Mouse (Mus musculus) T-helper 1 cell (primary cell): ENCODE measurements at regions not wholly inside any gene's neighbourhood (a gene's known extent, or its start where the extent isn't known, plus 50 kb on each side); places are given as distances from the start of the nearest gene placed in this dataset.

Source experiments
- in situ Hi-C: fragments of 300-600 bp; cut with MboI, MseI; formaldehyde crosslinking; loops from one replicate; pipeline ENCODE4 v1.15.1; 2025; ENCODE audit warnings: high pct_unique_total_duplicates

DNA sequence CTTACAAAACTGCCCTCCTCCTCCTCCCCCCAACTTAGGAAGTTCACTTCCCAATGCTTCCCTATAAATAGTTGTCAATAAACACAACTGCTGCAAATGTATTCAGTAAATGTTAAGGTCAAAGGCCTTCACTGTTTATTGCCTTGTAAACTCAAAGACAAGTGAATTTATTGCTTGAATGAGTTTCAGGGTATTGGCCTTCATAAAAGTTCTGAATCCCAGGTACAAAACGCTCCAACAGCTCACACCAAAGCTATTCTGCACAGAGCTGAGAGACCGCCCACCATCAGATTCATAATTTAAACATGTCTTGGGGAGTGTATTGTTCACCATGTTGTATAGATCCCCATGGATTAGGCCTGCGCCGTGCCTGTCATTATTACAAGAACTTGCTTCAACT is 53.9 kb upstream of the Cdkn3 start:
- in situ Hi-C loops: no loop called here

GRCm38 (mm10) chr14:46704316-46704751 is 56.0 kb upstream of the Cdkn3 start:
- in situ Hi-C loops: no loop called here

- in situ Hi-C loops: no loop called here
These were observed 57.5 kb upstream of the Cdkn3 start for GRCm38 (mm10) chr14:46702669-46703435.

- in situ Hi-C loops: no loop called here
These were observed 67.8 kb upstream of the Cdkn3 start for GRCm38 (mm10) chr14:46692571-46692970.

DNA sequence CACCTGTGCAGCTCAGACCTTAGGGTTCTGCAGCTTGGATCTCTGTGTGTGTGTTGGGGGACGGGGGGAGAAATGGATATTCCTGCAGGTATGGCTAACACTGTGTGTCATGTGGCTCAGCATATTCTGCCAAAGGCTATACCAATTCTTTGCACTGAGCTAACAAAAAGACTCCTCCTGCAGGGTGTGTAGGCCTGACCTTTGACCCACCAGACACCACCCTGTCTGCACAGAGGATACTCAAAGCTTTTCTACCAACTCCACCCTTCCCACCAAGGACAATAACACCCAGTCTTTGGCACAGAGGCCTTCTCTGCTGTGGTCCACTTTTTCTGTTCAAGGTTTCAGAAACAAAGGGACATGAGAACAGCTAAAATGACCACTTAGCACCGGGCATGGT is 68.3 kb upstream of the Cdkn3 start:
- in situ Hi-C loops: no loop called here

DNA sequence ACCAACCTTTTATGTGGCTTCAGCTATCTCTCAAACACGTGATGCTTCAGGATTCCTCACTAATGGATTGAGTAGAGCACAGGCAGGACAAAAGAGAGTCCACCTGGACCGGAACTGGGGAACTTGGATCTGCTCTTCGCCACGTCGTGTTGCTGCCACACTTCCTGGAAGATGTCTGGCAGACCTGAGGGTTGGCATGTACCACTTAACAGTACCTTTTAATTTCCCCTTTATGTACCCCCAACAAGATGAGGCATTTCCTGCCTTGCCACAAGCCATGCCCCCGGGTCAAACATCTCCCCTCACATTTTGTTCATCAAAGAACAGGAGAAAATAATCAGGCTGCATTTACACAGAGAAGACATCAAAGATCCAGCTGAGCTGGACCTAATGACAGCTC is 77.6 kb upstream of the Cdkn3 start:
- in situ Hi-C loops: no loop called here

- in situ Hi-C loops: no loop called here
These were observed 81.4 kb upstream of the Cdkn3 start for GRCm38 (mm10) chr14:46678935-46679334.

DNA sequence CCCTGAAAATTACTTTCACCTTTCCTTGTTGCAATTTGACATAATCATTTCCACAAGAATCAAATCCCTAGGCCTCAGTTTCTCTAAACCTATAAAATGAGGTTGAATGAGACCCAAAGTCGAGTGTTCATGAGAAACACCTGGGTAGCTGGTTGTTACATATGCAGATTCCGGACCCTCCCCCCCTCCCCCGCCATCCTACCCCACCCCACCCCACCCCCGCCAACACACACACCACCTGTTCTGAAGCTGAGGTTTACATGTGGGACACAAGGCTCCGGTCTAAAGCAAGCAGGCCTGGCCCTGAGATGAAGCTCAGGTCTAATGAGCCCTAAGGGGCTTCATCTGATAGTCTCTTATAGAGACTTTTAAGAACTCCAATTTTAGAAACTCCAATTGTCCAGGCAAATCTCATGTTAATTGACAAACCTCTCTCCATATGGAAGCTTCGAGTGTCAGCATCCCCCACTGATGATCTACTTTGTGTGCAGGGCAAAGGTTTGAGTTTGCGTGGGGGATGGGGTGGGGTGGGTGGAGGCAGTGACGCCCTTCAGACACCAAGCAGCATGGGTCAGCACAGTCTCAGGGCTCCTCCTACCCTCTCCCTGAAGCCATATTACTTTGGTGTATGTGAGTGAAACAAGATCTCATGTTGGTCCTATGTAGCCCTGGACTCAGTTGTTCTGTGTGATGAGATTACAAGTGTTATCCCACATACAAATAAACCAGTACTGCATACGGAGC is 88.7 kb upstream of the Cdkn3 start:
- in situ Hi-C loops: no loop called here

GRCm38 (mm10) chr14:46671062-46671461 is 89.3 kb upstream of the Cdkn3 start:
- in situ Hi-C loops: no loop called here

- in situ Hi-C loops: no loop called here
These were observed 89.9 kb upstream of the Cdkn3 start for GRCm38 (mm10) chr14:46670221-46671046.

DNA sequence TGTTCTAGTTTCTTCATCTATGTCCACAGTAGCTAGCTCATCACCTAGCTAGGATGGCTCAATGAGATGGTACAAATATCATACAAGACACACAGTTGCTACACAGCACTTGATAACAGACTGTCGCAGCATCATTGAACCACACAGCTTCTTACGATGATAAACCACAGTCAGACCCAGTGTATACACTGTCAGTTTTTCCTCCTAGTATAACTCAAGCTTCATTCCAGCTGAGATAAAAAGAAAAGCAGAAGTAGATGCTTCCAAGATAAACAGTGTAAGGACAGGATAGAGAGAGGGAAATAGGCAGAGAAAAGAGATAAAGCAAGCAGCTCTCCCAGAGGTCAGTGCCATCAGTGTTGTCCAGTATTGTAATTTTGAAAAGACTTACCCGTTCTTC is 92.1 kb upstream of the Cdkn3 start:
- in situ Hi-C loops: no loop called here

GRCm38 (mm10) chr14:46664305-46664704 is 96.0 kb upstream of the Cdkn3 start:
- in situ Hi-C loops: no loop called here

GRCm38 (mm10) chr14:46663529-46663928 is 96.8 kb upstream of the Cdkn3 start:
- in situ Hi-C loops: no loop called here

DNA sequence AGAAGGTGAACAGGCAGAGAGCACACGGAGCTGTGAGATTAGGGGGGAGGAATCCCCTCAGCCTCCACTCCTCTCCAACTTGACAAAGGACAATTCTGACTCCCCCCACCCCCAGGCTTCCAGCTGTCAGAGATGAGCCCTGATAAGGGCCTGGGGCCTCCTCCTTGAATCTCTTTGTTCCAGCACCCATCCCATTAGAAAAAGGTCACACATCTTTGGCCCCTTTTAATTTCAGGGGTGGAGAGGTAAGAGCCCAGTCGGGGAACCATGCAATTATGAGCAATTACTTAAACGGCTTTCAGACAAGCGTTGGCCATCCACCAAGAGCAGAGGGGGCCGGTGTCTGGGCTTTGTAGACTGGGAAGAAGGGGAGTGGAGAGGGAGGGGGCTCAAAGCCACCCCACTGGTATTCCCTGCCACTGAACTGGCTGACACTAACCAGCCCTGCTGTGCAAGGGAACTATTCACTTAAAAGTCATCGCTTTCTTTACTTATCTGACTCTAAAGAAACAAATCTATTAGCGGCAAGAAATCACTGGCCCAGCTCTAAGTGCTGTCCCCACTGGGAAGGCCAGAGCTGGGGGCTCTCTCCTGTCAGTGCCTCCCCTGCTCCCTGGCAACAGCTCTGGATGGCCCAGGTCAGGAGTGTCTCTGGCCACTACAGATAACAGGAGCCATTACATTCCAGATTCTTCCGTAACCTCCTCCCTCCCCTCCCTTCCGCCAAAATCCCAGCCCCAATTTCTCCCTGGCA is 98.4 kb upstream of the Cdkn3 start:
- in situ Hi-C loops: no loop called here

DNA sequence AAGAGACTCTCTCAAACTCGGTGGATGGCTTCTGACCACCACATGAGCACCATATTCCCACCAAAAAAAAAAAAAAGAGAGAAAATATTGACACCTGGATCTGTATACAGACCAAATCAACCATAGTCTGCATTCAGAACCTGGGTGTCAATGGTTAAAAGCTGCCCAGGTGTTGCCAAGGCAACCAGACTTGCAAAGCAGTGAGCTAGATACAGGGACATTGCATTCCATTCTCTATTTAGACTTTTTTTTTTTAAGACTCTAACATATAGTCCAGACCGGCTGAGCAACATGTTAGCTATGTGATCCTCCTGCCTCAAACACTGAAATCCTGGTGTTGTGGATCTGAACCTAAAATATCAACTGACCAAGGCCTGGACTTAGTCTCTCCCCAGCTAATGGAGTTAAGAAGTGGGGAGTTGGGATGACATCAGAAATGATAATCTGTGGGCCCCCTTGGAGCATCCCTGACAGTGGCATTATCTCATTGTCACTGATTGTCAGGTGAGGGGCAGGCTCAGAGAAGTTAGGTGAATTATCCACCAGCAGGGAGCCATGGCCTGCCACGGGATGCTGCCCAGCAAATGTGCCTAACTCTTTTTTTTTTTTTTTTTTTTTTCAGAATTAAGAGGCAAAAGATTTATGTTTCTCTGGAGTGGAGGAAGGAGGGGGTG is 99.1 kb upstream of the Cdkn3 start:
- in situ Hi-C loops: no loop called here

GRCm38 (mm10) chr14:46659365-46659764 is 101.0 kb upstream of the Cdkn3 start:
- in situ Hi-C loops: no loop called here

GRCm38 (mm10) chr14:46656249-46656648 is 104.1 kb upstream of the Cdkn3 start:
- in situ Hi-C loops: no loop called here

DNA sequence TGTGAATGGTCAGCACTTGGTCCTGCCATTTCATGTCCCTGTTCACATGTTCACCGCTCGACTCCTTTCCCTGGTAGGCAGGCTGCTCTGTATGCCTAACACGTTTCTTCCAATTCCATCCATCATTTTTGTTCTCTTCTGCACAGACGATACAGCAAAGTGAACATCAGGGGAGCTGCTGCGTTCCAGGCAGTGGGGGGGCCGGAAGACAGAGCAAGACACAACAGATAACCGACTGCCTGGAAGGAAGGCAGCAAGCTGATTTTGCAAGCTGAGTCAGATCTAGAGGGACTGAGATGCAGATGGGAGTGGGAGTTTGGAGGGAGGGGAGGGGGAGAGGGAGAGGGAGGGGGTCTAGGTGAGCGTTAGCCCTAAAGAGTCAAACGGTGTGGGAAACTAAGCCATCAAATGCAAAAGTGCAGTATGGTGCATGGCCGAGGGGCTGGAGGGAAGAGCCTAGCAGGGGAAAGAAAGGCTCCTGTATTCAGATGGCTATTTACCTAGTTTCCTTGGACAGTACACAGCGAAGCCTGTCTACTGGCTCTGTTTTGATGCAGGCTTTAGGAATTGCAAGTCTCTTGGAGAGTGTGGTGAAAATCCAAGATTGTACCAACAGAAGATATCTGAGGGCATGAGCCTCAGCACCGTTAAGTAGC is 112.9 kb upstream of the Cdkn3 start:
- in situ Hi-C loops: no loop called here

GRCm38 (mm10) chr14:46646673-46647318 is 113.5 kb upstream of the Cdkn3 start:
- in situ Hi-C loops: no loop called here
